Mouse (Mus musculus): Measurements from ENCODE around the gene Scand1. TPM values are rescaled to one million over a fixed set of nuclear protein-coding genes. Genes with fewer than 3 reads are reported as not detected.

Gene Scand1
- polyA plus RNA-seq, 1 experiment, result 326 TPM

- WGBS, result 7% methylated on average over 2 of the region's 2 CpGs
- TF ChIP-seq CTCF (IDR thresholded peaks at IDR 0.05; ENCODE audit: borderline replicate concordance, control insufficient read depth, extremely low read depth, insufficient read depth, low read length, poor library complexity), result no peak
- no peak for TF ChIP-seq POLR2A (IDR thresholded peaks at IDR 0.05; ENCODE audit: control insufficient read depth, extremely low read depth, insufficient read depth, low read length, poor library complexity)
- Histone ChIP-seq H3K36me3 (ENCODE audit: control insufficient read depth, insufficient read depth, low read length) (peaks cover 4% of the 10 kb centered on the region; the same call in 1 of the 2 replicates), H3K4me1 (replicated peaks; ENCODE audit: control insufficient read depth, insufficient read depth, low read length) (peaks cover 28% of the 10 kb centered on the region), H3K27me3 (ENCODE audit: control insufficient read depth, insufficient read depth, low read length) (no peaks in the 10 kb centered on the region), H3K4me3 (ENCODE audit: control insufficient read depth, insufficient read depth, low read length) (no peak overlapping the region), H3K27ac (ENCODE audit: control insufficient read depth, insufficient read depth, low read length) (peak overlapping the region; percentile 41)
- DNase-seq, result peak; percentile 43
Observed at GRCm38 (mm10) chr2:156288222-156288621, 24.3 kb downstream of the Scand1 start.

- DNase-seq, result no peak
- 94% methylated on average over 4 of the region's 4 CpGs for WGBS
- Histone ChIP-seq H3K36me3 (ENCODE audit: control insufficient read depth, insufficient read depth, low read length) (no peaks in the 10 kb centered on the region), H3K4me3 (ENCODE audit: control insufficient read depth, insufficient read depth, low read length) (no peak overlapping the region), H3K4me1 (replicated peaks; ENCODE audit: control insufficient read depth, insufficient read depth, low read length) (peaks cover 28% of the 10 kb centered on the region), H3K27ac (ENCODE audit: control insufficient read depth, insufficient read depth, low read length) (no peak overlapping the region), H3K27me3 (ENCODE audit: control insufficient read depth, insufficient read depth, low read length) (no peaks in the 10 kb centered on the region)
- TF ChIP-seq POLR2A (IDR thresholded peaks at IDR 0.05; ENCODE audit: control insufficient read depth, extremely low read depth, insufficient read depth, low read length, poor library complexity), result no peak
- TF ChIP-seq CTCF (IDR thresholded peaks at IDR 0.05; ENCODE audit: borderline replicate concordance, control insufficient read depth, extremely low read depth, insufficient read depth, low read length, poor library complexity), result no peak
Observed at GRCm38 (mm10) chr2:156286733-156287132, 25.8 kb downstream of the Scand1 start.

GRCm38 (mm10) chr2:156285161-156285560, 27.3 kb downstream of the Scand1 start:
- H3K4me1 ChIP-seq (replicated peaks; ENCODE audit: control insufficient read depth, insufficient read depth, low read length), result peaks cover 31% of the 10 kb centered on the region
- no peak overlapping the region for H3K4me3 ChIP-seq (ENCODE audit: control insufficient read depth, insufficient read depth, low read length)
- no peak overlapping the region for H3K27ac ChIP-seq (ENCODE audit: control insufficient read depth, insufficient read depth, low read length)
- no peaks in the 10 kb centered on the region for H3K36me3 ChIP-seq (ENCODE audit: control insufficient read depth, insufficient read depth, low read length)
- no peak for TF ChIP-seq POLR2A (IDR thresholded peaks at IDR 0.05; ENCODE audit: control insufficient read depth, extremely low read depth, insufficient read depth, low read length, poor library complexity)
- TF ChIP-seq CTCF (IDR thresholded peaks at IDR 0.05; ENCODE audit: borderline replicate concordance, control insufficient read depth, extremely low read depth, insufficient read depth, low read length, poor library complexity), result no peak
- no peak for DNase-seq
- no peaks in the 10 kb centered on the region for H3K27me3 ChIP-seq (ENCODE audit: control insufficient read depth, insufficient read depth, low read length)
- WGBS, result 91% methylated on average over 2 of the region's 2 CpGs

- Histone ChIP-seq H3K4me3 (ENCODE audit: control insufficient read depth, insufficient read depth, low read length) (no peak overlapping the region), H3K36me3 (ENCODE audit: control insufficient read depth, insufficient read depth, low read length) (no peaks in the 10 kb centered on the region), H3K27me3 (ENCODE audit: control insufficient read depth, insufficient read depth, low read length) (no peaks in the 10 kb centered on the region), H3K27ac (ENCODE audit: control insufficient read depth, insufficient read depth, low read length) (no peak overlapping the region), H3K4me1 (replicated peaks; ENCODE audit: control insufficient read depth, insufficient read depth, low read length) (peaks cover 17% of the 10 kb centered on the region)
- 83% methylated on average over 4 of the region's 4 CpGs for WGBS
- no peak for DNase-seq
- no peak for TF ChIP-seq POLR2A (IDR thresholded peaks at IDR 0.05; ENCODE audit: control insufficient read depth, extremely low read depth, insufficient read depth, low read length, poor library complexity)
- TF ChIP-seq CTCF (IDR thresholded peaks at IDR 0.05; ENCODE audit: borderline replicate concordance, control insufficient read depth, extremely low read depth, insufficient read depth, low read length, poor library complexity), result no peak
Observed at GRCm38 (mm10) chr2:156281227-156281626, 31.3 kb downstream of the Scand1 start.

- Histone ChIP-seq H3K4me1 (replicated peaks; ENCODE audit: control insufficient read depth, insufficient read depth, low read length) (peaks cover 9% of the 10 kb centered on the region), H3K27ac (ENCODE audit: control insufficient read depth, insufficient read depth, low read length) (no peak overlapping the region), H3K27me3 (ENCODE audit: control insufficient read depth, insufficient read depth, low read length) (no peaks in the 10 kb centered on the region), H3K4me3 (ENCODE audit: control insufficient read depth, insufficient read depth, low read length) (no peak overlapping the region), H3K36me3 (ENCODE audit: control insufficient read depth, insufficient read depth, low read length) (peaks cover 5% of the 10 kb centered on the region)
- 26% methylated on average over 4 of the region's 4 CpGs for WGBS
- TF ChIP-seq CTCF (IDR thresholded peaks at IDR 0.05; ENCODE audit: borderline replicate concordance, control insufficient read depth, extremely low read depth, insufficient read depth, low read length, poor library complexity) (no peak), POLR2A (IDR thresholded peaks at IDR 0.05; ENCODE audit: control insufficient read depth, extremely low read depth, insufficient read depth, low read length, poor library complexity) (no peak)
- DNase-seq, result peak; percentile 87
Observed at GRCm38 (mm10) chr2:156278226-156279017, 34.1 kb downstream of the Scand1 start.

- Histone ChIP-seq H3K27me3 (ENCODE audit: control insufficient read depth, insufficient read depth, low read length) (no peaks in the 10 kb centered on the region), H3K4me3 (ENCODE audit: control insufficient read depth, insufficient read depth, low read length) (no peak overlapping the region), H3K27ac (ENCODE audit: control insufficient read depth, insufficient read depth, low read length) (no peak overlapping the region), H3K4me1 (replicated peaks; ENCODE audit: control insufficient read depth, insufficient read depth, low read length) (peaks cover 6% of the 10 kb centered on the region), H3K36me3 (ENCODE audit: control insufficient read depth, insufficient read depth, low read length) (peaks cover 8% of the 10 kb centered on the region)
- 96% methylated on average over 6 of the region's 6 CpGs for WGBS
- no peak for DNase-seq
- TF ChIP-seq CTCF (IDR thresholded peaks at IDR 0.05; ENCODE audit: borderline replicate concordance, control insufficient read depth, extremely low read depth, insufficient read depth, low read length, poor library complexity) (no peak), POLR2A (IDR thresholded peaks at IDR 0.05; ENCODE audit: control insufficient read depth, extremely low read depth, insufficient read depth, low read length, poor library complexity) (no peak)
Observed at GRCm38 (mm10) chr2:156272553-156272952, 40.0 kb downstream of the Scand1 start.

Measured in thymus, adult 2 months (tissue).